Mouse (Mus musculus): ENCODE data around the gene Zbtb20. TPM values are rescaled to one million over a fixed set of nuclear protein-coding genes. Genes with fewer than 3 reads are reported as not detected.

The Zbtb20 gene
- polyA plus RNA-seq, 1 experiment from 2014 or later, result 20.2 TPM

GRCm38 (mm10) chr16:43522482-43522881, 646.8 kb downstream of the Zbtb20 start:
- ATAC-seq (ENCODE audit: insufficient number of reproducible peaks, insufficient read depth, low FRiP score, low TSS enrichment, low read depth), result no peak
- H3K4me1 ChIP-seq, result no peaks in the 10 kb centered on the region
- no peak overlapping the region for H3K27ac ChIP-seq
- no peaks in the 10 kb centered on the region for H3K27me3 ChIP-seq
- H3K4me2 ChIP-seq, result no peak overlapping the region
- WGBS, result 87% methylated on average over 4 of the region's 4 CpGs
- H3K36me3 ChIP-seq, result no peaks in the 10 kb centered on the region
- H3K4me3 ChIP-seq, result no peak overlapping the region
- no peak overlapping the region for H3K9ac ChIP-seq
- no peaks in the 10 kb centered on the region for H3K9me3 ChIP-seq

- Histone ChIP-seq H3K27me3 (no peaks in the 10 kb centered on the region), H3K4me2 (no peak overlapping the region), H3K36me3 (no peaks in the 10 kb centered on the region), H3K27ac (no peak overlapping the region), H3K9me3 (no peaks in the 10 kb centered on the region), H3K4me1 (no peaks in the 10 kb centered on the region), H3K9ac (no peak overlapping the region), H3K4me3 (no peak overlapping the region)
- WGBS, result 86% methylated on average over 9 of the region's 9 CpGs
- ATAC-seq (ENCODE audit: insufficient number of reproducible peaks, insufficient read depth, low FRiP score, low TSS enrichment, low read depth), result no peak
These were observed 648.5 kb downstream of the Zbtb20 start for GRCm38 (mm10) chr16:43524179-43524578.

DNA sequence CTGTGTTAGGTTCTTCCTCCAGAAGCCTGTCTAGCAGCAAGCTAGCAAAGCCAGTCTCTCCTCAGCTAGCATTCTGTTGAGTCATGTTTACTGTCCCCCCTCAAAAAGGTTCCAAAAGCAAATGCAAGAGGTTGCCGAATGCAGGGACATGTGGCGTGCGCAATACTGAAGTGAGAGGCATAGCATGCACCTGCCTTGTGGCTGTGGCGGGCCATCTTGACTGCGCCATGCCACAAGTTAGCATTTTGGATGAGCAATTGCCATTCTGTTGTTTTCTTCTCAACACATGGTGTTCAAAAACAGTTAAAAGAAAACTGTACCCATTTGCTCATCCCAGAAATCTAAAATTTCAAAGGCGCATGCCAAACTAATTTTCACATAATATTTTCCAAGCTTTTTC, 649.9 kb downstream of the Zbtb20 start:
- H3K9ac ChIP-seq, result no peak overlapping the region
- H3K4me2 ChIP-seq, result no peak overlapping the region
- no peaks in the 10 kb centered on the region for H3K36me3 ChIP-seq
- ATAC-seq (ENCODE audit: insufficient number of reproducible peaks, insufficient read depth, low FRiP score, low TSS enrichment, low read depth), result no peak
- no peak overlapping the region for H3K27ac ChIP-seq
- H3K9me3 ChIP-seq, result no peaks in the 10 kb centered on the region
- H3K4me1 ChIP-seq, result no peaks in the 10 kb centered on the region
- 85% methylated on average over 6 of the region's 6 CpGs for WGBS
- H3K27me3 ChIP-seq, result no peaks in the 10 kb centered on the region
- H3K4me3 ChIP-seq, result no peak overlapping the region

GRCm38 (mm10) chr16:43528300-43528699, 652.6 kb downstream of the Zbtb20 start:
- Histone ChIP-seq H3K9ac (no peak overlapping the region), H3K4me3 (no peak overlapping the region), H3K9me3 (no peaks in the 10 kb centered on the region), H3K27ac (no peak overlapping the region), H3K4me1 (no peaks in the 10 kb centered on the region), H3K4me2 (no peak overlapping the region), H3K27me3 (no peaks in the 10 kb centered on the region), H3K36me3 (no peaks in the 10 kb centered on the region)
- 38% methylated on average over 1 of the region's 1 CpGs for WGBS
- no peak for ATAC-seq (ENCODE audit: insufficient number of reproducible peaks, insufficient read depth, low FRiP score, low TSS enrichment, low read depth)

DNA sequence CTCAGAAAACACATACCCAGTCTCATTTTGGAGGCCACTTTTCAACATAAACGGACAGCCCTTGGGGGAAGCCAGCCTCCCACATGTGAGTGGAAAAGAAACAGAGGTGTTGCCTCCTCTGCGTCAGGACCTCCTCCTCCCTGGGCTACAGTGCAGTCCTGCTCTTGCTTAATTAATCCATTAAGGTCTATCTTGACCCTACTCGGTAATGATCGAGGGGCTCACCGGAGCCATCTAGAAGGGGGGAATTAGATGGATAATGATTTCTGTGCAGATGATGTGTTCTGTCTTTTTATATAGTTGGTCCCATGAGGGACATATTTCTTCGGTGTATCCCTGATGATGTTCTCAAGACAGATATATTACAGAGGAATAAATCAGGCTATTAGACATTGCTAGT, 655.6 kb downstream of the Zbtb20 start:
- 79% methylated on average over 6 of the region's 6 CpGs for WGBS
- no peaks in the 10 kb centered on the region for H3K9me3 ChIP-seq
- no peaks in the 10 kb centered on the region for H3K4me1 ChIP-seq
- ATAC-seq (ENCODE audit: insufficient number of reproducible peaks, insufficient read depth, low FRiP score, low TSS enrichment, low read depth), result no peak
- H3K27ac ChIP-seq, result no peak overlapping the region
- H3K9ac ChIP-seq, result no peak overlapping the region
- H3K4me3 ChIP-seq, result no peak overlapping the region
- no peaks in the 10 kb centered on the region for H3K36me3 ChIP-seq
- H3K27me3 ChIP-seq, result no peaks in the 10 kb centered on the region
- no peak overlapping the region for H3K4me2 ChIP-seq

- no peaks in the 10 kb centered on the region for H3K9me3 ChIP-seq
- ATAC-seq (ENCODE audit: insufficient number of reproducible peaks, insufficient read depth, low FRiP score, low TSS enrichment, low read depth), result no peak
- no peak overlapping the region for H3K27ac ChIP-seq
- H3K4me2 ChIP-seq, result no peak overlapping the region
- H3K27me3 ChIP-seq, result no peaks in the 10 kb centered on the region
- no peaks in the 10 kb centered on the region for H3K4me1 ChIP-seq
- H3K9ac ChIP-seq, result no peak overlapping the region
- H3K36me3 ChIP-seq, result no peaks in the 10 kb centered on the region
- WGBS, result 90% methylated on average over 3 of the region's 3 CpGs
- no peak overlapping the region for H3K4me3 ChIP-seq
These were observed 658.4 kb downstream of the Zbtb20 start for GRCm38 (mm10) chr16:43534103-43534502.

DNA sequence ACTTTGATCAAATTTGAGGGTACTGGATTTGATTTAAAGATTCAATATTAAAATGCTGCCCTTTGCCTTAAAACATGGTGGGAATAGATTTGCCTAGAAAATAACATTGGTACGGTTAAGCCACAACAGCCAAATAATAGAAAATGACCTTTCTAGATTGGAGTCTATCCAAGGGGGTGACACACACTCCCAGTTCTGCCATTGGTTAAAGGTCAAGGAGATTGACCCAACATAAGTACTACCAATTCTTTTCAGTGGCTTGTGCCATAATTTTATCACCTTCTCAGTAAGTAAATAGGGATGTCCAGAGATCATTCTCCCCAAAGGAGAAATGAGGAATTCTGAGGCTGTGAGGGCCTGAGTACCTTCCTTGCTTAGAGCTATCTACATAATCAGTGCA, 660.2 kb downstream of the Zbtb20 start:
- WGBS, result 86% methylated on average over 1 of the region's 1 CpGs
- Histone ChIP-seq H3K4me1 (peaks cover 4% of the 10 kb centered on the region), H3K4me2 (no peak overlapping the region), H3K36me3 (no peaks in the 10 kb centered on the region), H3K27ac (no peak overlapping the region), H3K9ac (no peak overlapping the region), H3K9me3 (no peaks in the 10 kb centered on the region), H3K4me3 (no peak overlapping the region), H3K27me3 (no peaks in the 10 kb centered on the region)
- no peak for ATAC-seq (ENCODE audit: insufficient number of reproducible peaks, insufficient read depth, low FRiP score, low TSS enrichment, low read depth)

DNA sequence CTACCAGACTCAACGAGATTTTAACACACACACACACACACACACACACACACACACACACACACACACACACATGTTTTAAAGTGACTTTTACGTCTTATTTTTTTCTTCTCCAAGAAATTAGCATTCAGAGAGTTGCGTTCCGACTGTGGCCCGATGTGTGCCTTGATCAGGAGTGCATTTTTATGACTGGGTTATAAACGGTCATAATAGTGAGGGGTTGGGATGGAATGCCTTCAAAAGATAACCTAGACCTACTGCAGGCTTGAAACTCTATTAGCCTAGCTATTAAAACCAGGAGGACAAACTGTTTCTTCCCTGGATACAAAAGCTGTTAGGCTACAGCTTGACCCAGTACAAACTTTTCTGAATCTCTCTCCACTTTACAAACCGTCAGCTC, 661.5 kb downstream of the Zbtb20 start:
- ATAC-seq (ENCODE audit: insufficient number of reproducible peaks, insufficient read depth, low FRiP score, low TSS enrichment, low read depth), result no peak
- H3K27me3 ChIP-seq, result no peaks in the 10 kb centered on the region

GRCm38 (mm10) chr16:43539659-43540096, 664.0 kb downstream of the Zbtb20 start:
- Histone ChIP-seq H3K9ac (no peak overlapping the region), H3K27me3 (no peaks in the 10 kb centered on the region), H3K9me3 (no peaks in the 10 kb centered on the region), H3K27ac (0 out of 2 replicates have a peak overlapping the region, but pooled peaks have one; percentile 11), H3K4me2 (no peak overlapping the region), H3K36me3 (no peaks in the 10 kb centered on the region), H3K4me3 (no peak overlapping the region), H3K4me1 (peaks cover 4% of the 10 kb centered on the region)
- ATAC-seq (ENCODE audit: insufficient number of reproducible peaks, insufficient read depth, low FRiP score, low TSS enrichment, low read depth), result no peak
- 79% methylated on average over 12 of the region's 12 CpGs for WGBS

More for the DNA sequence above, 661.5 kb downstream of the Zbtb20 start:
- no peak overlapping the region for H3K4me3 ChIP-seq
- H3K4me2 ChIP-seq, result no peak overlapping the region
- H3K4me1 ChIP-seq, result peaks cover 4% of the 10 kb centered on the region
- H3K36me3 ChIP-seq, result no peaks in the 10 kb centered on the region
- no peak overlapping the region for H3K9ac ChIP-seq
- 81% methylated on average over 7 of the region's 7 CpGs for WGBS
- no peak overlapping the region for H3K27ac ChIP-seq
- H3K9me3 ChIP-seq, result no peaks in the 10 kb centered on the region

GRCm38 (mm10) chr16:43540108-43540507, 664.4 kb downstream of the Zbtb20 start:
- Histone ChIP-seq H3K9me3 (no peaks in the 10 kb centered on the region), H3K4me1 (peaks cover 4% of the 10 kb centered on the region), H3K4me2 (no peak overlapping the region), H3K27ac (0 out of 2 replicates have a peak overlapping the region, but pooled peaks have one; percentile 11), H3K36me3 (no peaks in the 10 kb centered on the region), H3K4me3 (no peak overlapping the region), H3K9ac (no peak overlapping the region), H3K27me3 (no peaks in the 10 kb centered on the region)
- no peak for ATAC-seq (ENCODE audit: insufficient number of reproducible peaks, insufficient read depth, low FRiP score, low TSS enrichment, low read depth)
- 14% methylated on average over 3 of the region's 3 CpGs for WGBS

- Histone ChIP-seq H3K9me3 (no peaks in the 10 kb centered on the region), H3K4me1 (peaks cover 4% of the 10 kb centered on the region), H3K36me3 (no peaks in the 10 kb centered on the region), H3K27me3 (no peaks in the 10 kb centered on the region), H3K27ac (no peak overlapping the region), H3K4me2 (no peak overlapping the region), H3K9ac (no peak overlapping the region), H3K4me3 (no peak overlapping the region)
- WGBS, result 88% methylated on average over 10 of the region's 10 CpGs
- no peak for ATAC-seq (ENCODE audit: insufficient number of reproducible peaks, insufficient read depth, low FRiP score, low TSS enrichment, low read depth)
These were observed 665.0 kb downstream of the Zbtb20 start for GRCm38 (mm10) chr16:43540546-43541167.

- H3K4me1 ChIP-seq, result peaks cover 26% of the 10 kb centered on the region
- H3K4me2 ChIP-seq, result no peak overlapping the region
- H3K36me3 ChIP-seq, result no peaks in the 10 kb centered on the region
- no peak overlapping the region for H3K9ac ChIP-seq
- no peaks in the 10 kb centered on the region for H3K9me3 ChIP-seq
- H3K4me3 ChIP-seq, result no peak overlapping the region
- ATAC-seq (ENCODE audit: insufficient number of reproducible peaks, insufficient read depth, low FRiP score, low TSS enrichment, low read depth), result no peak
- WGBS, result 90% methylated on average over 4 of the region's 4 CpGs
- H3K27me3 ChIP-seq, result no peaks in the 10 kb centered on the region
- no peak overlapping the region for H3K27ac ChIP-seq
These were observed 669.6 kb downstream of the Zbtb20 start for GRCm38 (mm10) chr16:43545261-43545660.

Data from embryonic facial prominence, embryonic 13.5 days (tissue).